8 mouse cellular contexts compared by ENCODE assay signal in the genomic region with DNA sequence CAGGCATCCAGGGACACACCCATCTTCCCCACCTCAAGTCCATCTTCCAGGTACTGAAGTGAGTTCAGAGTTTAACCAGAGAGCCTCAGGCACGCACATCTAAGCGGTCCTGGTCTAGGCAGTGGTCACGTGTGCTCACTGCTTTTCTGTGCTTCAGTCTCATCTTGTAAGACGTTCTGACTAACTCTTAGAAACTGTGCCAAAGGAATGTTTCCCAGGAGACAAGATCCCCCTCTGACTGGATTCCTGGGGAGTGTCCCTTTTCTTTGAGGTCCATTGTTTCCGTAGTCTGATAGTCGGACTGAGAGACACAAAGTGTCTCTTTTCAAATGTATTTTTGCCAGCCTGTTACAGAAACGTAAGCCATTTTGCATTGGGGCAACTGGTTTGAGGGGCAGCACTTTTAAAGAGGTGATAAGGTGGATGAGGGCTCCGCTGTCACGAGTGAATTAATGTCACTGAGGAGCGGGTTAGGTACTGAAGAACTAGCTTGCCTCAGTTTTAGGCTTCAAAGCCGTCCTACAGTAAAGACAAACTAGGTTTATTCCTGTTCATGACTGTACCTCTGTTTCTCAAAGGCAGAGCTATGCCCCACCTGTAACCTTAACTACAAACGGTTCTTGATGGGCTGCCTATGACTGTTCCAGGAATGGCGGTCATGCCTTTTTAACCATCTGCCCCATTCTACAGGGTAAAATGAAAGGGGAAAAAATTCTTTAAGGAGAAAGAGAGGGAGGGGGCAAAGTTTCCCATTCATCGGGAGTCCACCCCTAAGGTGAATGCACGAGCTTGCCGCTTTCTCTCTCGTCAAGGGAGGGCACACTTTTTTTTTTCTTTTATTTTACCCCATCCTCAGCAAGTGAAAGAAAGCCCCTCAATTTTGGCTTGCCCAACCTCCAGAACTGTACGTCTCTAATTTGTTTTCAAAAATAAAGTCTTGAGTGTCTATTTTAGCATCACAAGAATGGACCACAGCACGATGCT. TPM values are rescaled to one million over a fixed set of nuclear protein-coding genes. Genes with fewer than 3 reads are reported as not detected.
DNase-seq lines count a peak whose midpoint lies in the region; TF ChIP-seq lines count a peak whose summit lies in the region.

No protein-coding gene starts in this region.

- 0 out of 2 replicates have a peak, but pooled peaks cover 4% of the 10 kb centered on the region for H3K4me1 ChIP-seq in cortical plate, adult 2 months (ENCODE audit: control insufficient read depth, insufficient read depth, low read length)

- no peak for TF ChIP-seq POLR2A in cortical plate, adult 2 months (IDR thresholded peaks at IDR 0.05; ENCODE audit: extremely low read depth, insufficient read depth, low read length)

- H3K4me3 ChIP-seq in cortical plate, adult 2 months (ENCODE audit: insufficient read depth, low read length): peak overlapping the region; percentile 57; the same call in 1 of the 2 replicates

- DNase-seq in kidney, adult 18-20 months: peak; percentile 24
- no peak for DNase-seq in kidney, adult 8-10 months
- peak; percentile 16 for DNase-seq in induced T-regulatory cell, adult 2 months (ENCODE audit: low read depth)
- DNase-seq in naive thymus-derived CD4-positive, alpha-beta T cell, adult 2 months (ENCODE audit: low read depth): peak; percentile 33
- no peak for DNase-seq in cerebellum, postnatal 4 days (ENCODE audit: low spot score in 2 of 2)
- DNase-seq in adrenal gland, postnatal 25 days: no peak
- no peak for DNase-seq in layer of hippocampus, postnatal 14 days (ENCODE audit: low spot score in 2 of 2)

- no peak overlapping the region for H3K27ac ChIP-seq in cortical plate, adult 2 months (ENCODE audit: insufficient read depth, low read length)

- no peak for TF ChIP-seq CTCF in cortical plate, adult 2 months (IDR thresholded peaks at IDR 0.05; ENCODE audit: extremely low read depth, insufficient read depth, low read length)

RNA-seq across cellular contexts. Expression of a gene that starts 8.4 kb away (rescaled TPM):
- 85.6 and 92.4 TPM in 2 replicates for polyA plus RNA-seq in cortical plate, adult 2 months (2012; rRNA removed)
- 33.4 and 39.6 TPM in 2 replicates for total RNA-seq in adrenal gland, postnatal 25 days (2021)
- 10 to 100 TPM; 41.1 to 51.5 TPM for total RNA-seq in layer of hippocampus, postnatal 14 days (2021)

RNA-seq across cellular contexts. Expression of a gene that starts 39.5 kb away (rescaled TPM):
- not detected in 2 replicates for polyA plus RNA-seq in cortical plate, adult 2 months (2012; rRNA removed)
- 1.1 TPM in 1 of 2 replicates, not detected in the other for total RNA-seq in adrenal gland, postnatal 25 days (2021)
- not detected for total RNA-seq in layer of hippocampus, postnatal 14 days (2021)

Comparison
In these comparisons a context has a peak if more than half of its experiments do, and no peak if none do; other contexts are left out.
1. DNase-seq: peak in kidney, adult 18-20 months (single experiment), induced T-regulatory cell, adult 2 months (single experiment) and naive thymus-derived CD4-positive, alpha-beta T cell, adult 2 months (single experiment); none in kidney, adult 8-10 months (0 of 2), cerebellum, postnatal 4 days (0 of 2), adrenal gland, postnatal 25 days (single experiment) and layer of hippocampus, postnatal 14 days (0 of 2).